Mouse (Mus musculus) frontal cortex, adult (tissue): ENCODE results near the gene Fut2.

Experiments used
- ATAC-seq: cut with Nextera tagmentation; 2 replicates; pipeline ENCODE4 v1.9.2; 2017; ENCODE audit warnings: mild to moderate bottlenecking, moderate library complexity, mixed read lengths; ENCODE audit not compliant: low TSS enrichment

The Fut2 gene

GRCm38 (mm10) chr7:45638623-45639401 lies 27.4 kb downstream of the Fut2 start:
- ATAC-seq = peak; percentile 92

- ATAC-seq = no peak
Measured at GRCm38 (mm10) chr7:45637710-45638109, 28.5 kb downstream of the Fut2 start.

GRCm38 (mm10) chr7:45635711-45636688 lies 30.2 kb downstream of the Fut2 start:
- no peak for ATAC-seq

GRCm38 (mm10) chr7:45634946-45635681 lies 31.1 kb downstream of the Fut2 start:
- ATAC-seq = no peak

GRCm38 (mm10) chr7:45632499-45632898 lies 33.7 kb downstream of the Fut2 start:
- ATAC-seq = 0 out of 2 replicates have a peak, but pooled peaks have one; percentile 31

GRCm38 (mm10) chr7:45630064-45630907 lies 35.9 kb downstream of the Fut2 start:
- ATAC-seq = no peak

GRCm38 (mm10) chr7:45628364-45629294 lies 37.6 kb downstream of the Fut2 start:
- ATAC-seq = peak; percentile 68; the same call in 1 of the 2 replicates

- no peak for ATAC-seq
Measured at GRCm38 (mm10) chr7:45627261-45627660, 38.9 kb downstream of the Fut2 start, which contains the start of gene Rasip1. Rasip1 (plus strand) TSS chr7:45627488.

- ATAC-seq = no peak
Measured at GRCm38 (mm10) chr7:45626571-45627076, 39.6 kb downstream of the Fut2 start.

- no peak for ATAC-seq
Measured at GRCm38 (mm10) chr7:45625481-45625880, 40.7 kb downstream of the Fut2 start.

- ATAC-seq = no peak
Measured at GRCm38 (mm10) chr7:45624718-45625117, 41.5 kb downstream of the Fut2 start.

GRCm38 (mm10) chr7:45623507-45623906 lies 42.7 kb downstream of the Fut2 start:
- no peak for ATAC-seq

- ATAC-seq = no peak
Measured at GRCm38 (mm10) chr7:45621443-45621842, 44.8 kb downstream of the Fut2 start, which contains the start of gene Izumo1. Izumo1 (plus strand) TSS chr7:45621811.

GRCm38 (mm10) chr7:45619592-45619991 lies 46.6 kb downstream of the Fut2 start:
- no peak for ATAC-seq

- no peak for ATAC-seq
Measured at GRCm38 (mm10) chr7:45618316-45618715, 47.9 kb downstream of the Fut2 start.

- peak; percentile 31; the same call in 1 of the 2 replicates for ATAC-seq
Measured at GRCm38 (mm10) chr7:45617042-45617695, 49.0 kb downstream of the Fut2 start, which contains the start of gene Fut1. Fut1 (plus strand) TSS chr7:45617289.

- ATAC-seq = no peak
Measured at GRCm38 (mm10) chr7:45616277-45616676, 49.9 kb downstream of the Fut2 start.

- ATAC-seq = no peak
Measured at GRCm38 (mm10) chr7:45609511-45609910, 56.7 kb downstream of the Fut2 start.
